Mouse (Mus musculus) CH12.LX (cell line): ENCODE measurements around the gene Surf6. TPM values are rescaled to one million over a fixed set of nuclear protein-coding genes. Genes with fewer than 3 reads are reported as not detected.

Experiments used
- DNase-seq: peaks from one replicate; pipeline ENCODE4 v3.0.0-alpha.2; 2013; ENCODE audit errors: extremely low read depth
- H3K27ac ChIP-seq: 2 replicates; pipeline ENCODE4 v1.5.1; 2012; ENCODE audit warnings: low read depth, mild to moderate bottlenecking, control low read depth, moderate library complexity; ENCODE audit not compliant: insufficient read depth
- H3K27me3 ChIP-seq: replicated peaks from 2 replicates; pipeline ENCODE3; 2012; ENCODE audit warnings: inconsistent platforms
- H3K36me3 ChIP-seq, 2 experiments: replicated peaks in 1 of 2; 2 replicates each; pipeline versions ENCODE3 to v1.6.1; 2012; ENCODE audit warnings: inconsistent platforms in 1 of 2, low read length in 1 of 2, mild to moderate bottlenecking in 1 of 2, mixed read lengths in 1 of 2, moderate library complexity in 1 of 2; ENCODE audit not compliant: control insufficient read depth in 1 of 2, insufficient read depth in 1 of 2
- H3K4me1 ChIP-seq, 2 experiments: 2 replicates each; pipeline ENCODE4 v1.6.1; 2012; ENCODE audit warnings: inconsistent platforms in 1 of 2, moderate library complexity in 1 of 2; ENCODE audit not compliant: insufficient read depth in 2 of 2, control insufficient read depth in 1 of 2
- H3K4me2 ChIP-seq: 2 replicates; pipeline ENCODE4 v1.6.1; 2012; ENCODE audit warnings: low read depth, mild to moderate bottlenecking, control low read depth; ENCODE audit not compliant: poor library complexity, insufficient read depth, severe bottlenecking
- H3K4me3 ChIP-seq, 3 experiments: fragments of 150-350 bp in 1 of 3; sonication (generic) in 1 of 3; replicated peaks in 1 of 3; 2 replicates each; pipeline versions ENCODE3 to v1.5.1; 2011 to 2012; ENCODE audit warnings: low read depth in 2 of 3, low read length in 2 of 3, mild to moderate bottlenecking in 2 of 3, moderate library complexity in 2 of 3, control low read depth in 1 of 3, improper control_type of control experiment in 1 of 3, inconsistent platforms in 1 of 3, mixed read lengths in 1 of 3; ENCODE audit not compliant: poor library complexity in 1 of 3
- H3K79me2 ChIP-seq: replicated peaks from 2 replicates; pipeline ENCODE4 v1.6.1; 2012; ENCODE audit warnings: mild to moderate bottlenecking, moderate library complexity; ENCODE audit not compliant: control insufficient read depth, poor library complexity, insufficient read depth, severe bottlenecking; ENCODE audit errors: extremely low read depth
- H3K9ac ChIP-seq: 2 replicates; pipeline ENCODE4 v1.6.1; 2012; ENCODE audit warnings: low read depth, mild to moderate bottlenecking, control low read depth, moderate library complexity; ENCODE audit not compliant: insufficient read depth
- H3K9me3 ChIP-seq: replicated peaks from 2 replicates; pipeline ENCODE3; 2012; ENCODE audit warnings: low read length, inconsistent platforms, mixed read lengths
- BHLHE40 ChIP-seq: IDR thresholded peaks from 2 replicates; pipeline ENCODE4 v1.6.1; 2011; ENCODE audit warnings: mild to moderate bottlenecking, low read depth, low read length, improper control_type of control experiment
- CTCF ChIP-seq, 2 experiments: IDR thresholded peaks in 1 of 2; conservative IDR thresholded peaks in 1 of 2; 2 replicates each; pipeline ENCODE4 v1.5.1; 2011 to 2012; ENCODE audit warnings: low read depth in 2 of 2, low read length in 2 of 2, improper control_type of control experiment in 1 of 2, inconsistent platforms in 1 of 2, mild to moderate bottlenecking in 1 of 2, moderate library complexity in 1 of 2
- E2F4 ChIP-seq: IDR thresholded peaks from 2 replicates; pipeline ENCODE4 v1.6.1; 2011; ENCODE audit warnings: low read depth, low read length, improper control_type of control experiment; ENCODE audit not compliant: insufficient replicate concordance
- ELF1 ChIP-seq: IDR thresholded peaks from 2 replicates; pipeline ENCODE4 v1.6.1; 2014; ENCODE audit warnings: low read depth, mild to moderate bottlenecking, inconsistent platforms, low read length, improper control_type of control experiment
- EP300 ChIP-seq: IDR thresholded peaks from 2 replicates; pipeline ENCODE4 v1.6.1; 2011; ENCODE audit warnings: low read length, improper control_type of control experiment
- ETS1 ChIP-seq: conservative IDR thresholded peaks from 2 replicates; pipeline ENCODE4 v1.6.1; 2012; ENCODE audit warnings: low read depth, mild to moderate bottlenecking, inconsistent platforms, low read length, improper control_type of control experiment, moderate library complexity
- HCFC1 ChIP-seq: IDR thresholded peaks from 2 replicates; pipeline ENCODE4 v1.6.1; 2012; ENCODE audit warnings: low read depth, mild to moderate bottlenecking, inconsistent platforms, low read length, improper control_type of control experiment
- IRF4 ChIP-seq: IDR thresholded peaks from 2 replicates; pipeline ENCODE4 v1.6.1; 2014; ENCODE audit warnings: low read depth, mild to moderate bottlenecking, inconsistent platforms, low read length, improper control_type of control experiment
- JUN ChIP-seq: IDR thresholded peaks from 2 replicates; pipeline ENCODE4 v1.6.1; 2011; ENCODE audit warnings: low read depth, mild to moderate bottlenecking, low read length, improper control_type of control experiment, moderate library complexity; ENCODE audit not compliant: insufficient read depth
- JUND ChIP-seq: conservative IDR thresholded peaks from 2 replicates; pipeline ENCODE4 v1.6.1; 2011; ENCODE audit warnings: low read depth, low read length, improper control_type of control experiment
- KAT2A ChIP-seq: IDR thresholded peaks from 2 replicates; pipeline ENCODE4 v1.6.1; 2012; ENCODE audit warnings: low read length, improper control_type of control experiment, inconsistent platforms; ENCODE audit not compliant: insufficient replicate concordance
- MAX ChIP-seq: IDR thresholded peaks from 2 replicates; pipeline ENCODE4 v1.6.1; 2011; ENCODE audit warnings: low read length, improper control_type of control experiment
- MAZ ChIP-seq: IDR thresholded peaks from 2 replicates; pipeline ENCODE4 v1.6.1; 2012; ENCODE audit warnings: low read depth, mild to moderate bottlenecking, inconsistent platforms, low read length, improper control_type of control experiment, moderate library complexity
- MEF2A ChIP-seq: IDR thresholded peaks from 2 replicates; pipeline ENCODE4 v1.6.1; 2014; ENCODE audit warnings: low read depth, mild to moderate bottlenecking, inconsistent platforms, low read length, improper control_type of control experiment, borderline replicate concordance
- MXI1 ChIP-seq: IDR thresholded peaks from 2 replicates; pipeline ENCODE4 v1.6.1; 2011; ENCODE audit warnings: mild to moderate bottlenecking, low read depth, low read length, improper control_type of control experiment
- MYC ChIP-seq: IDR thresholded peaks from 2 replicates; pipeline ENCODE4 v1.6.1; 2011; ENCODE audit warnings: low read depth, mild to moderate bottlenecking, improper control_type of control experiment, low read length
- NELFE ChIP-seq: IDR thresholded peaks from 2 replicates; pipeline ENCODE4 v1.6.1; 2011; ENCODE audit warnings: low read depth, low read length, improper control_type of control experiment
- NRF1 ChIP-seq: IDR thresholded peaks from 2 replicates; pipeline ENCODE4 v1.6.1; 2014; ENCODE audit warnings: low read depth, mild to moderate bottlenecking, inconsistent platforms, low read length, improper control_type of control experiment, moderate library complexity
- POLR2A ChIP-seq: IDR thresholded peaks from 2 replicates; pipeline ENCODE4 v1.6.1; 2011; ENCODE audit warnings: low read depth, mild to moderate bottlenecking, improper control_type of control experiment, low read length
- POLR2AphosphoS2 ChIP-seq: IDR thresholded peaks from 2 replicates; pipeline ENCODE4 v1.6.1; 2011; ENCODE audit warnings: low read depth, low read length, improper control_type of control experiment
- RAD21 ChIP-seq: IDR thresholded peaks from 2 replicates; pipeline ENCODE4 v1.6.1; 2011; ENCODE audit warnings: low read depth, mild to moderate bottlenecking, low read length, improper control_type of control experiment, moderate library complexity
- SIN3A ChIP-seq: IDR thresholded peaks from 2 replicates; pipeline ENCODE4 v1.6.1; 2012; ENCODE audit warnings: low read length, improper control_type of control experiment, inconsistent platforms
- TBP ChIP-seq: conservative IDR thresholded peaks from 2 replicates; pipeline ENCODE4 v1.6.1; 2011; ENCODE audit warnings: low read depth, low read length, improper control_type of control experiment
- TCF12 ChIP-seq: IDR thresholded peaks from 2 replicates; pipeline ENCODE4 v1.6.1; 2014; ENCODE audit warnings: low read depth, mild to moderate bottlenecking, inconsistent platforms, low read length, improper control_type of control experiment
- UBTF ChIP-seq: IDR thresholded peaks from 2 replicates; pipeline ENCODE4 v1.6.1; 2012; ENCODE audit warnings: low read depth, mild to moderate bottlenecking, inconsistent platforms, low read length, improper control_type of control experiment, moderate library complexity
- USF1 ChIP-seq: IDR thresholded peaks from 2 replicates; pipeline ENCODE4 v1.6.1; 2014; ENCODE audit warnings: low read depth, mild to moderate bottlenecking, inconsistent platforms, low read length, improper control_type of control experiment
- USF2 ChIP-seq: conservative IDR thresholded peaks from 2 replicates; pipeline ENCODE4 v1.6.1; 2011; ENCODE audit warnings: low read depth, low read length, improper control_type of control experiment
- ZKSCAN1 ChIP-seq: IDR thresholded peaks from 2 replicates; pipeline ENCODE4 v1.6.1; 2012; ENCODE audit warnings: low read depth, inconsistent platforms, low read length, improper control_type of control experiment, borderline replicate concordance
- ZMIZ1 ChIP-seq: IDR thresholded peaks from 2 replicates; pipeline ENCODE4 v1.6.1; 2012; ENCODE audit warnings: low read depth, mild to moderate bottlenecking, inconsistent platforms, low read length, improper control_type of control experiment
- dilution Hi-C: fragments of 300-500 bp; cut with MboI; formaldehyde crosslinking; loops from 2 replicates; pipeline ENCODE4 v1.14.3; 2020; ENCODE audit warnings: low sequenced_read_pairs; ENCODE audit not compliant: extremely low pct_unique_long_range_greater_than_20kb, extremely low pct_ligation_motif_present
- in situ Hi-C: fragments of 300-500 bp; cut with MboI; formaldehyde crosslinking; loops from 3 replicates; pipeline ENCODE4 v1.14.3; 2019; ENCODE audit warnings: low sequenced_read_pairs, low pct_ligation_motif_present, low pct_unique_long_range_greater_than_20kb, mixed read lengths
- polyA plus RNA-seq: library from polyadenylated mRNA; unstranded; fragments of >175 nt; gene quantifications from 2 replicates; pipeline ENCODE4 v1.2.1, GENCODE M21; 2012; ENCODE audit warnings: low read depth; ENCODE audit not compliant: insufficient read length
- total RNA-seq, 2 experiments: library from RNA; depleted of rRNA; stranded (reverse); fragments of 300-350 nt in 1 of 2; fragments of >200 nt in 1 of 2; gene quantifications; 2 replicates each; pipeline ENCODE4 v1.2.3; 2012 to 2014

The Surf6 gene
- total RNA-seq (2012; rRNA removed) (29.0 and 37.4 TPM in 2 replicates), total RNA-seq (2014; rRNA removed) (34.8 and 37.7 TPM in 2 replicates), polyA plus RNA-seq (47.5 and 52.1 TPM in 2 replicates)

GRCm38 (mm10) chr2:26902467-26903220 lies at the start of gene Surf6:
Surf6 (minus strand) TSS chr2:26902879.
- in situ Hi-C loops: no loop called here
- no peaks in the 10 kb centered on the region for H3K27me3 ChIP-seq
- peak within 1 kb of the TSS; percentile 76 to 97 (median 76) for H3K4me3 ChIP-seq
- TF ChIP-seq NELFE: peak; percentile 93
- TF ChIP-seq CTCF (conservative IDR thresholded peaks at IDR 0.05 in 1 of 2, IDR thresholded peaks at IDR 0.05 in 1 of 2; ENCODE audit: low read depth in 2 of 2, low read length in 2 of 2): no peak
- no peak for TF ChIP-seq ZKSCAN1
- TF ChIP-seq MAZ: peak; percentile 83
- TF ChIP-seq NRF1: peak; percentile 93
- TF ChIP-seq POLR2AphosphoS2: peak; percentile 85
- TF ChIP-seq IRF4: peak; percentile 65; the same call in 1 of the 2 replicates
- peak; percentile 43; the same call in 1 of the 2 replicates for TF ChIP-seq BHLHE40
- 0 out of 2 replicates have a peak, but pooled peaks have one; percentile 65 for TF ChIP-seq TBP
- 0 out of 2 replicates have a peak, but pooled peaks have one; percentile 62 for TF ChIP-seq UBTF
- TF ChIP-seq MAX: peak; percentile 81
- TF ChIP-seq ETS1: peak; percentile 63
- peak; percentile 71 for TF ChIP-seq ZMIZ1
- TF ChIP-seq ELF1: peak; percentile 98
- TF ChIP-seq EP300: no peak
- peak; percentile 83 for TF ChIP-seq KAT2A
- TF ChIP-seq USF2: no peak
- TF ChIP-seq MEF2A: peak; percentile 86
- peak; percentile 92 for TF ChIP-seq MXI1
- TF ChIP-seq RAD21: no peak
- TF ChIP-seq TCF12: peak; percentile 87
- no peak for TF ChIP-seq JUN
- peak; percentile 95 for TF ChIP-seq POLR2A
- 0 out of 2 replicates have a peak, but pooled peaks have one; percentile 41 for TF ChIP-seq E2F4
- TF ChIP-seq USF1: peak; percentile 8; the same call in 1 of the 2 replicates
- TF ChIP-seq JUND: no peak
- peak; percentile 91 for TF ChIP-seq HCFC1
- TF ChIP-seq SIN3A: peak; percentile 99
- TF ChIP-seq MYC: peak; percentile 94
- TF ChIP-seq, all 38 proteins: peak for 22
- Histone ChIP-seq H3K79me2 (peaks cover 35% of the 10 kb centered on the region), H3K9ac (peak within 1 kb of the TSS; percentile 95), H3K27ac (peak within 1 kb of the TSS; percentile 88), H3K4me2 (peak within 1 kb of the TSS; percentile 71), H3K36me3 (peaks cover 45 to 79% of the 10 kb centered on the region in 2 experiments), H3K9me3 (no peaks in the 10 kb centered on the region), H3K4me1 (peaks cover 9 to 52% of the 10 kb centered on the region in 2 experiments)
- peak; percentile 98 for DNase-seq
- dilution Hi-C loops: no loop called here
